Mouse (Mus musculus): Measurements from ENCODE around the gene Rufy2. TPM values are rescaled to one million over a fixed set of nuclear protein-coding genes. Genes with fewer than 3 reads are reported as not detected.

The Rufy2 gene
- total and polyA plus RNA-seq, 3 experiments, result 1.8 to 2.6 TPM; not detected in 1

- peaks cover 0 to 10% of the 10 kb centered on the region in 2 experiments; a peak in 2 of 4 replicates for H3K36me3 ChIP-seq (ENCODE audit: control insufficient read depth in 1 of 2, insufficient read depth in 2 of 2, low read length in 2 of 2)
- no peaks in the 10 kb centered on the region for H3K9me3 ChIP-seq (replicated peaks; ENCODE audit: insufficient read depth, low read length)
- TF ChIP-seq RAD21 (IDR thresholded peaks at IDR 0.05; ENCODE audit: low read depth, low read length) (no peak), MYB (IDR thresholded peaks at IDR 0.05; ENCODE audit: low read depth, low read length) (no peak), ZNF384 (IDR thresholded peaks at IDR 0.05; ENCODE audit: low read depth, low read length) (no peak), POLR2A (IDR thresholded peaks at IDR 0.05; ENCODE audit: control insufficient read depth in 1 of 2, insufficient read depth in 1 of 2, low read depth in 1 of 2, low read length in 2 of 2, poor library complexity in 1 of 2) (no peak), MAFK (IDR thresholded peaks at IDR 0.05; ENCODE audit: borderline replicate concordance, low read depth, low read length) (no peak), POLR2AphosphoS2 (IDR thresholded peaks at IDR 0.05; ENCODE audit: low read length) (no peak), CHD1 (IDR thresholded peaks at IDR 0.05; ENCODE audit: low read depth, low read length) (no peak), BHLHE40 (IDR thresholded peaks at IDR 0.05; ENCODE audit: borderline replicate concordance, low read depth, low read length) (no peak), ZC3H11A (IDR thresholded peaks at IDR 0.05; ENCODE audit: low read depth, low read length) (no peak), JUND (IDR thresholded peaks at IDR 0.05; ENCODE audit: low read depth, low read length) (no peak), NRF1 (IDR thresholded peaks at IDR 0.05; ENCODE audit: insufficient read depth, low read depth, low read length, poor library complexity, severe bottlenecking) (no peak), MEF2A (IDR thresholded peaks at IDR 0.05; ENCODE audit: extremely low read depth, insufficient replicate concordance, low read depth, low read length, poor library complexity, severe bottlenecking) (no peak), HCFC1 (IDR thresholded peaks at IDR 0.05; ENCODE audit: low read depth, low read length) (no peak), GABPA (IDR thresholded peaks at IDR 0.05; ENCODE audit: low read depth, low read length) (no peak), UBTF (IDR thresholded peaks at IDR 0.05; ENCODE audit: borderline replicate concordance, insufficient read depth, low read depth, low read length) (no peak)
- H3K79me2 ChIP-seq (ENCODE audit: control insufficient read depth, insufficient read depth, low read length, poor library complexity), result peaks cover 14% of the 10 kb centered on the region
- peaks cover 0 to 6% of the 10 kb centered on the region in 2 experiments; a peak in 3 of 4 replicates for H3K4me1 ChIP-seq (ENCODE audit: control insufficient read depth in 1 of 2, insufficient read depth in 2 of 2, low read length in 2 of 2)
- no peak overlapping the region for H3K9ac ChIP-seq (ENCODE audit: control insufficient read depth, low read depth, low read length, poor library complexity, severe bottlenecking)
- DNase-seq (ENCODE audit: low read depth, low spot score), result no peak
- H3K27ac ChIP-seq (ENCODE audit: control insufficient read depth, low read depth, low read length), result no peak overlapping the region
- no peak overlapping the region for H3K4me3 ChIP-seq (ENCODE audit: control insufficient read depth in 1 of 2, insufficient read depth in 1 of 2, low read depth in 2 of 2, low read length in 2 of 2)
- H3K27me3 ChIP-seq (ENCODE audit: control insufficient read depth in 1 of 2, insufficient read depth in 2 of 2, low read length in 2 of 2), result no peaks in the 10 kb centered on the region
Observed at GRCm38 (mm10) chr10:63027376-63028161, 47.5 kb downstream of the Rufy2 start.

GRCm38 (mm10) chr10:63028396-63028795, 48.4 kb downstream of the Rufy2 start:
- Histone ChIP-seq H3K9me3 (replicated peaks; ENCODE audit: insufficient read depth, low read length) (no peaks in the 10 kb centered on the region), H3K36me3 (ENCODE audit: control insufficient read depth in 1 of 2, insufficient read depth in 2 of 2, low read length in 2 of 2) (peaks cover 0 to 10% of the 10 kb centered on the region in 2 experiments; a peak in 2 of 4 replicates), H3K79me2 (ENCODE audit: control insufficient read depth, insufficient read depth, low read length, poor library complexity) (peaks cover 5% of the 10 kb centered on the region), H3K4me3 (ENCODE audit: control insufficient read depth in 1 of 2, insufficient read depth in 1 of 2, low read depth in 2 of 2, low read length in 2 of 2) (no peak overlapping the region), H3K27ac (ENCODE audit: control insufficient read depth, low read depth, low read length) (no peak overlapping the region), H3K4me1 (ENCODE audit: control insufficient read depth in 1 of 2, insufficient read depth in 2 of 2, low read length in 2 of 2) (peaks cover 0 to 6% of the 10 kb centered on the region in 2 experiments; a peak in 3 of 4 replicates), H3K27me3 (ENCODE audit: control insufficient read depth in 1 of 2, insufficient read depth in 2 of 2, low read length in 2 of 2) (no peaks in the 10 kb centered on the region), H3K9ac (ENCODE audit: control insufficient read depth, low read depth, low read length, poor library complexity, severe bottlenecking) (no peak overlapping the region)
- DNase-seq (ENCODE audit: low read depth, low spot score), result no peak
- TF ChIP-seq UBTF (IDR thresholded peaks at IDR 0.05; ENCODE audit: borderline replicate concordance, insufficient read depth, low read depth, low read length) (no peak), SMC3 (IDR thresholded peaks at IDR 0.05; ENCODE audit: low read depth, low read length) (no peak)
